Mouse (Mus musculus) testis, postnatal 10 days (tissue): ENCODE data around the gene Ppp4r4.

Experiments used
- DNase-seq: peaks from one replicate; pipeline ENCODE4 v3.0.0; 2021; ENCODE audit warnings: low spot score

The Ppp4r4 gene

GRCm38 (mm10) chr12:103532020-103532648 lies at the start of gene Ppp4r4:
Gene Ppp4r4 (plus strand): TSS chr12:103532283.
- DNase-seq: peak; percentile 97

- peak; percentile 23 for DNase-seq
These were observed 49.3 kb upstream of the Ppp4r4 start for GRCm38 (mm10) chr12:103482781-103483180.

DNA sequence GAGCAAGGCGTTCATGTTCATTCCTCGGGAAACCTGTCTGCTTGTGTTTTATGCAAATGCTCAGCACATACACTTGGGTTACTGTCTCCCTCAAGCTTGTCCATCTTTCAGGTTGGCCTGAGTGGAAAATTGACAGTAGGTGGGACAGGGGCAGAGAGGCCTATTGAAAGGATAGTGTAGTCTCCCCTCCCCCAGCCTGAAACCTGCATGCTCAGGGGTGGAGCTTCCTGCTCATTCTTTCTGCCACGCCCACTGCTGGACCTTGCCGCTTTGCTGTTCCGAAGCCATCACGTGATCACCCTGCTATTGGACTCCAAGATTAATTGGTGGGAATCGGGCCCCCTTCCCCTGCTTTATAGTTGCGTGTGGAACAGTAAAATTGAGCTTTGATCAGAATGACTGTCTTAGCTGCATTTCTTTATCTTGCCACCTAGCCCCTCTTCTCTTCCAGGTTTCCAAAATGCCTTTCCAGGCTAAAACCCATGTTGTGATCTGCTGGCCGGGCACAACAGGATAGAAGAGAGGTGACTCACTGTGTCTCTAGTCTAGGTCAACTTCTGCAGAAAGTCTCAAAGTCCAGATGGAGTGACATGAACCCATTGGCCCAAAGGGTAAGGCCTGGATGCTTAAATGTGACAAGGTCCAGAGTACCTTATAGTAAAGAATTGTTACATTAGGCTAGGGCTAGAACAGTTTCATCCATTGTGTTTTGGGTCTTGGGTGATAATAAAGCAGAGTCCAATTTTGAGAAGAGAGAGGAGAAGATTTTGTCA lies 47.7 kb upstream of the Ppp4r4 start:
- peak; percentile 42 for DNase-seq

GRCm38 (mm10) chr12:103486726-103487125 lies 45.4 kb upstream of the Ppp4r4 start:
- no peak for DNase-seq

DNA sequence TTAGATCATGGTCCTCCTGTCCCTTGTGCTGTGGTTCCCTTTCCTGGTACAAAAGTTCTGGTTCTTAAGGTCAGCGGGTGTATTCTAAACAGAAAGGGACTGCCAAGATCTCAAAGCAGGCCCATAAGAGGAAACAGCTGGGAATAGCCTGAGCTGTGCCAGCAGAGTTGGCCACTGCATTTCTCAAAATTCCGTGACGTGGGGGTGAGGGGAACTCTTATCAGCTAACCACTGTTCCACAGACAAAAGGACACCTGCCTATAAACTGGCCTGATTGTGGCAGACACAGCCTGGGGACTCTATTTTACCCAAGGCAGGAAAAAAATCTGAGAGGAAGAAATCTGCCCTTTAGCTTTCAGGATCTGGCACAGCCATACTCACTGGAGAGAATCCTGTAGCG lies 44.8 kb upstream of the Ppp4r4 start:
- no peak for DNase-seq

DNA sequence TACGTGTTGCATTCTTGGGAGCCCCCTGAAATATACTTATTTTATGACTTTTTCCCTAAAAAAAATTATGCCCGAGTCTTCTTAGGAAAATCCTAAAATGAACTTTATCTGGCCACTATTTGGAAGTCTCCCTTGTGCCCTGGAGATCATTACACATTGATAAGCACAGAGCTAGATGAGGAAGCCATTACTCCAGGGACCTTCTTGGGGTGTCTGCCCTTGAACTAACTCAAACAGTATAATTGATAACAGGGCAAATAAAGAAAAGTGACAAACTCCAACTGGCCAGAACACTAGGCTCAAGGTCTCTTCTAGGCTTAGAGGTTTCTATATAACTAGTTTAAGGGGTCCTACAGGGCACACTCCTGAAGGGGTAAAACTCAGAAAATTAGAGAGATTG lies 44.3 kb upstream of the Ppp4r4 start:
- DNase-seq: no peak

DNA sequence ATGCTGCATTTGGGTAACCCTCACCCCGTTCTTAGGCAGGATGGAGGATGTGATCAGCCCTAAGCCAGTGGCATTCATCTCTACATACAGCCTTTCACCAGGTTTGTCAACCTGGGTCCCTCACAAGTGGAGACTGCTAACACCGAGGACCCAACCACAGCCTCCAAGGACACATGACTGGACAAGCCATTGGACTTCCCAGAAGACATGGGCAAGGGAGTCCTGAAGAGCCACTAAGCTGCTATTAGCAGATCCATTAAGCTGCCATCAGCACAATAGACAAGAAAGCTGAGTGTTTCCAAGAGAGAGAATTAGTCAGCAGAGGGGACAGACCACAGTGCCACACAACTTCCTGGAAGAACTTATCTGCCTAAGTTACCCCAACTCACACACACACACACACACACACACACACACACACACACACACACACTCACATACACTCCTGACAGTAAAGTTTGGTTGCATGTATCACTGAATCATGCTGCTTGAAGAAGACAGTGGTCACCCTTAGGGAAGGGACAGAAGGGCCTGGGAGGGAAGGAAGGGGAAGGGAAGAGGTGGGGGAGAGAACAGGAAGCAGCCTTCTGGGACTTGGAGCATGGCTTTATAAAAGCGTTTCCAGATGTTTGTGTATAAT lies 40.9 kb upstream of the Ppp4r4 start:
- no peak for DNase-seq

DNA sequence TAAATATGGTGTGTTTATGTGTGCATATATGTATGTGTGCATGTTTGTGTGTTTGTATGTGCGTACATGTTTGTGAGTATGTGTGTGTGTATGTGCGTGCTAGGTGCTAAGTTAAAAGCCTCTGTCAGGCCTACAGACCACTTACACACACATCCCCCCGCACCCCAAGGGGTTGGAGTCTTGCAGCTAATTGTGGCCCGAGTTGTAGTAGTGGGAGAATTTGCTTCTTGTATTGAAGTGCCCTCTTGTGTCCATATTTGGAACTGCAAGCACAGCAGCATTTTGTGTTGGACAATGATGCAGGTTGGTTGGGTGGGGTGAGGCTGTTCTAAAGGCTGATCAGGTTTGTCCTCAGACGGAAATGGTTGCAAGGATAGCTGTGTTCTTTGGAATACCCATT lies 39.3 kb upstream of the Ppp4r4 start:
- DNase-seq: peak; percentile 86

DNA sequence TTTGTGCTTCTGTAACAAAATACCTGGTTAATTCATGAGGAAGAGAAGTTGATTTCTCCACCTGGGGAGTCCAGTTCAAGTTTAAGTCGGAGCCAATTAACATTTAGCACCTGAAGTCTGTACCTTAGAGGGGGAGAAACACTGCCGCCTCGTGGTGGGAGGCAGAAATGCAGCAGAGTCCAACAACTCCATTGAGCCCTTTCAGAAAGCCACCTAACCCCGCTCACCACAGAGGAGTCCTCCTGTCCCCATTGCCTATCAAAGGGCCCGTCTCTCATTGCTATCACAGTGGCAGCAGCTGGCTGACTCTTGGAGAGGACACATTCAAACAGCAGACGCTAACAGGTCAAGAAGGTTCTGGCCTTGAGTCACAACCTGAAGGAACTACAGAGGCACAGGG lies 37.6 kb upstream of the Ppp4r4 start:
- peak; percentile 84 for DNase-seq

DNA sequence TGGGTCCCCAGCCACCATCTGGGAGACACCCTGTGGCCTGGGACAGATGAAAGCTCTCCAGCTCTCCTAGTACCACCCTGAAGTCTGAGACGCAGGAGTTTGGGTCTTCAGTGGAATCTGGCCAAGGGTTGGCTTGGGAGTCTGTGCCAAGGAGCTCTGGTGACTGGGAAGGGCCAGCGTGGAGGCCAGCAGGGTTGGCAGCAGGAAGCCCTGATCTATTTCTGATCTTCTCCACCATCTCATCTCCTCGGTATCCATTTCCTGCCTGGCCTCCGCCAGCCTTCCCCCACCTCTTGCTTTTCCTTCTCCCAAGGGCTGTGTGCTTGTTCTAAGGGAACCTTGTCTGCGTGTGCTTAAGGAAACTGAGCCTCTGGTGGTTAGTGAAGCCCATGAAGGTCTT lies 33.3 kb upstream of the Ppp4r4 start:
- no peak for DNase-seq

DNA sequence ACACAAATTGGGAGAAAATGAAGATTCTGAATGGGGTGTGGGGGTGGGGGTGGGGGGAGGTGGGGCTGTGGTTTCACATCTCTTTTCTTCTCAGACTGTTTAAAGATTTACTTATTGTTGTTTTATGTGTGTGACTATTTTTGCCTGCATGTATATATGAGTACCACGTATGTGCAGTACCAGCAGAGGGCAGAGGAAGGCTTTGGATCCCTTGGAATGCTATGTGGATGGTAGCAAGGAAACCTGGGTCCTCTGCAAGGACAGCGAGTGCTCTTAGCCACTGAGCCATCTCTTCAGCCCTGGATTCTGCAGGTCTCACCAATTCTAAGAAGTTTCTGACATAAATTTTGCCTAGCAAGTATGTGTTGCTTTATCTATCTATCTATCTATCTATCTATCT lies 32.8 kb upstream of the Ppp4r4 start:
- DNase-seq: no peak

DNA sequence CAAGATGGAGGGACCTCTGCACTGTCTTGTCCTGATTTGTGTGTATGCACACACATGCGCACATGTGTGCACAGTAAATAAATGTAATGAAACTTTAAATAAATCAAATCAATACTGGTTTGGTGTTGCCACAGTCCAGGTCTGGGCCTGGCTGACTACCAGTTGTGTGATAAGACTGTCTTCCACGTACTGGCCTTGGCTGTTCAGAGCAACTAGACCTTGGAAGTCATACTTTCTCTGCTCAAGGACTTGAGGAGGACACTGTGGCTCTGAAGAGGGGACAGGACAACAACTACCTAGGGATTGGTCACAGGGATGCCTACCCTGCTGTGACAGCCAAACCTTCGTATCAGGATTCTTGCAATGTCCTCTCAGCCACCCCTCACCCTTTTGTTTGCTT lies 28.8 kb upstream of the Ppp4r4 start:
- no peak for DNase-seq

GRCm38 (mm10) chr12:103504402-103504801 lies 27.7 kb upstream of the Ppp4r4 start:
- DNase-seq: no peak

DNA sequence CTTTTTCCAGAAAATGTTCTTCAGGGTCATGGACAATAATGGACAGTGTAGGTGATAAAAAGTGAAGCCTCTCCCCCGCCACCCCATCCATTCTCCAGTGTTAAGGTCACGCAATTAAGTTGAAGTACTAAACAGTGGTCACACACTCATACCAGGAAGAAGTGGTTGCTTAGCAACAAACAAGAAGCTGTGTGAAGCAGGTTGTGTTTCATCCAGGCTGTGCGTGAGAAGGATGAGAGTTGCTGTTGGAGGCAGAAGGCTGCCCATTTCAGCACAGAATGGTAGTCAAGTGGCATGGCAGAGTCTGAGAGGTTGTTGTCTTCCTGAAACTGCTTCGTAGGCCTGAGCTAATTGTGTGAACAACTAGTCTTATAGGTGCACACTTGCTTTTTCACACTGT lies 23.7 kb upstream of the Ppp4r4 start:
- DNase-seq: no peak

- DNase-seq: no peak
These were observed 22.2 kb upstream of the Ppp4r4 start for GRCm38 (mm10) chr12:103509893-103510292.

- no peak for DNase-seq
These were observed 20.5 kb upstream of the Ppp4r4 start for GRCm38 (mm10) chr12:103511586-103511985.

DNA sequence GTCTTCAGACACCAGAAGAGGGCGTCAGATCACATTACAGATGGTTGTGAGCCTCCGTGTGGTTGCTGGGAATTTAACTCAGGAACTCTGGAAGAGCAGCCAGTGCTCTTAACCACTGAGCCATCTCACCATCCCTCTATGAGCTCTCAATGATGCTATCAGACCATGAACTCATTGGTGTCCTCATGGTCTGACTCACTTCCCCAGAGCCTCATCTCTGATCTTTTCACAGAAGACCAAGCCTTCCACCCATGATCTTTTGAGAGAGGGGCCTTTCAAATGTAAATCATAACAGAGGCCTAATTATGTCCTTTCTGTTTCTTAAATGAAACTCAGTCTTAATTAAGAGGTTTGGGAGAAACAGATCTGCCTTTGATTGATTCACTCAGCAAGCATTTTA lies 19.0 kb upstream of the Ppp4r4 start:
- no peak for DNase-seq

DNA sequence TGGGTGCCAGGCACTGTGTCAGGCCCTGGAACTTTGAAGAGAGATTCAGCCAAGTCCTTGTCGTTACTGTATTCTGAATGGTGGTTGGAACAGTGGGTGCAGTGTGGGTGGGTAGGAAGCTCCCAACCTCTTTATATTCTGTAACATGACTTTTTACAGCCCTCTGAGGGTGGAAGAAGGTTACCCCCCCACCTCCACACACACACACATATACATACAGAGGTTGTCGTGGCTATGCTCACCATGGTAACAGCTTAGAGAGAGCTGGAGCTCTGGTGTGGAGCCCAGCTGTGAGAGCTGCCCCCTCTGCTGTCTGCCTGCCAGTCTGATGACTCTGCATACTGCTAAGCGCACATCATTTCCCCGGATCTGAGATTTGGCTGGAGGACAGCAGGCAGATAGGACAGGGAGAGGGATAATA lies 18.6 kb upstream of the Ppp4r4 start:
- DNase-seq: no peak

DNA sequence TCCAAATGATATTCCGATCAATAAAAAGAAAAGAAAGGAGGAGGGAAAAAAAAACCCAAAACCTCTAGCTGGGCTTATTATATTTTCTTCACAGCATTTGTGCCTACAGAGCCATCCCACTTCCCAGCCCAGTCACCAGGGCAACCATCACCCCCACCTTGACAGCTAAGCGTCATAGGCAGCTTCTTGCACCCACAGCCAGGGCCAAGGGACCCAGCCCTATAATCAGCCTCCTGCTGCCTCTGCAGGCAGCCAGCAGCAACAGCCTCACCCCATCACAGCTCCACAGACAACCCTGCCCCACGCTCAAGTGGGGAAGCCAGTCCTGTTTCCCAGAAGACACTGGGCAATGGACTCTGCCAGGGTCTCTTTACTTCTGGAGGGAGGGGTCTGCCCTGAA lies 17.7 kb upstream of the Ppp4r4 start:
- no peak for DNase-seq

DNA sequence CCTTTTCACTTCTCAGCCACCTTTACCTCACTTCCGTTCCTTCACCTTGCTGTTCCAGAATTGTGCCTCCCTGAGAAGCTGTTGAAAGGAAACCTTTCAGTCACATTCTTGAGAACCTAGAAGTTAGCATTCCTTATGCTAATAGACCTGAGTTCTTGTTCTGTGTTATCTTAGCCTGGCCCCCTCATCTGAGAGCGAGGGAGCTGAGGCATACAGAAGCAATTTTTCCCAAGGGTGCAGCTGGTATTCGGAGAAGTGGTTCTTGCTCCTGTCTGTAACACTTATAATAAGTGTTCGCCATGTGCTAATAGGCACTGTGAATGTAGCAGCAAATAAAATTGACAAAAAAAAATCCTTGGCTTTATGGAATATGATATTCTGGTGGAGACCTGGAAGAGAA lies 16.4 kb upstream of the Ppp4r4 start:
- no peak for DNase-seq

DNA sequence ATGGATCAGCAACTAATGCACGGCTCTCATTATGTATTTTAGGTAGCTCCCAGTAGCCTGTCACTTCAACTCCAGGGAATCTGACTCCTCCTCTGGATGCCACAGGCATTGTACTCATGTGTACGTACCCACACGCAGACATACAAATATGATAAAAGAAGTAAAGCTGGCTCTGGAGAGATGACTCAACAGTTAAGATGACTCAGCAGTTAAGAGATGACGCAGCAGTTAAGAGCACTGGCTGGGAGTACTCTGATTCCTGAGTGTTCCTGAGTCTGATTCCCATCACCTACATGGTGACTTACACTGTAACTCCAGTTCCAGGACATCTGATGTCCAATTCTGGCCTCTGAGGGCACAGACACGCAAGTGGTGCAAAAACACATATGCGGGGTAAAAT lies 13.4 kb upstream of the Ppp4r4 start:
- DNase-seq: no peak

GRCm38 (mm10) chr12:103530596-103530995 lies 1.5 kb upstream of the Ppp4r4 start:
- DNase-seq: no peak

DNA sequence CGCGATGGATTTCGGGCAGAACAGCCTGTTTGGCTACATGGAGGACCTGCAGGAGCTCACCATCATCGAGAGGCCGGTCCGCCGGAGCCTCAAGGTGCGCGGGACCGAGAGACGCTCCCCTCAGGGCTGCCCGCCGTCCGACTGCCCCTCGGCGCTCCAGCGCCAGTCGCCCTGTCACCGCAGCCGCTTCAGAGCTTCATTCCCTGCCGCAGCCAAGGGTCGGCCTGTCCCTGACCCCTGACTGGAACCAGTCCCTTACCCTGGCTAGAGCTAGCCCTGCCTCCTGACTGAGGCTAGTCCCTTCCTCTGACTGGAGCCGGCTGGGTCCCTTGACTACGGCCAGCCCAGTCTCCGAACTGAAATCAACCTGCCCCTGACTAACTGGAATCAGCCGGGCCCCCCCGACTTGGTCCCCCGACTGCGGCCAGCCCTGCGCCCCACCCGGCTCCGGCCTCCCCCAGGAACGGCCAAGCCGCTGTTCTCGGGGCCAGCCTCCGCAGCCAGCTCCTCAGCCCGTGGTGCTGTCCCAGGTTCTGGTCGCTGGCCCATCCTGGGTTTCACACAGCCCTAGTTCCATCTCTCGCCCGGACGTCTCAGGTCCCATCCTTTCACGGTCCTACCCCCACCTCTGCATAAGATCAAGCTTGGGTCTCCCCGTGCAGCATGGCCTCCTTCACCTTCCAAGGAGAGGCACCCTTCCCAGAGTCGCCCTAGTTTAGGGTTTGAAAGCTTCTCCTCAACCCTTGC lies 739 bp downstream of the Ppp4r4 start:
- DNase-seq: peak; percentile 64
